Mouse (Mus musculus): ENCODE measurements around the gene Sptlc2. TPM values are rescaled to one million over a fixed set of nuclear protein-coding genes. Genes with fewer than 3 reads are reported as not detected.

Gene Sptlc2
- total and polyA plus RNA-seq, 3 experiments, result 37.1 to 68.6 (median 49.2) TPM

GRCm38 (mm10) chr12:87362111-87362510, 26.0 kb downstream of the Sptlc2 start:
- peaks cover 4 to 33% of the 10 kb centered on the region in 2 experiments for H3K36me3 ChIP-seq (replicated peaks in 1 of 2; ENCODE audit: control insufficient read depth in 1 of 2, insufficient read depth in 1 of 2, low read length in 1 of 2)
- no peaks in the 10 kb centered on the region for H3K27me3 ChIP-seq (replicated peaks)
- H3K9me3 ChIP-seq (replicated peaks; ENCODE audit: low read length), result no peaks in the 10 kb centered on the region
- in situ Hi-C loops (cut with MboI; ENCODE audit: low pct_ligation_motif_present, low pct_unique_long_range_greater_than_20kb, low sequenced_read_pairs), result no loop called here
- no peak overlapping the region for H3K4me3 ChIP-seq (replicated peaks in 1 of 3; ENCODE audit: low read depth in 2 of 3, low read length in 2 of 3, poor library complexity in 1 of 3)
- DNase-seq (ENCODE audit: extremely low read depth), result no peak
- dilution Hi-C loops (cut with MboI; ENCODE audit: extremely low pct_ligation_motif_present, extremely low pct_unique_long_range_greater_than_20kb, low sequenced_read_pairs), result no loop called here
- no peak overlapping the region for H3K9ac ChIP-seq (ENCODE audit: insufficient read depth, low read depth)
- TF ChIP-seq ZNF384 (IDR thresholded peaks at IDR 0.05; ENCODE audit: low read depth, low read length) (no peak), ZKSCAN1 (IDR thresholded peaks at IDR 0.05; ENCODE audit: borderline replicate concordance, low read depth, low read length) (no peak), SMC3 (IDR thresholded peaks at IDR 0.05; ENCODE audit: low read depth, low read length) (no peak), POLR2AphosphoS2 (IDR thresholded peaks at IDR 0.05; ENCODE audit: low read depth, low read length) (no peak), RCOR1 (conservative IDR thresholded peaks at IDR 0.05; ENCODE audit: low read depth, low read length) (no peak), ZC3H11A (IDR thresholded peaks at IDR 0.05; ENCODE audit: low read depth, low read length) (no peak), UBTF (IDR thresholded peaks at IDR 0.05; ENCODE audit: low read depth, low read length) (no peak), MAZ (IDR thresholded peaks at IDR 0.05; ENCODE audit: low read depth, low read length) (no peak), MEF2A (IDR thresholded peaks at IDR 0.05; ENCODE audit: borderline replicate concordance, low read depth, low read length) (no peak), KAT2A (IDR thresholded peaks at IDR 0.05; ENCODE audit: insufficient replicate concordance, low read length) (no peak), ZMIZ1 (IDR thresholded peaks at IDR 0.05; ENCODE audit: low read depth, low read length) (no peak), BHLHE40 (IDR thresholded peaks at IDR 0.05; ENCODE audit: low read depth, low read length) (no peak), NRF1 (IDR thresholded peaks at IDR 0.05; ENCODE audit: low read depth, low read length) (no peak), E2F4 (IDR thresholded peaks at IDR 0.05; ENCODE audit: insufficient replicate concordance, low read depth, low read length) (no peak)
- no peak overlapping the region for H3K27ac ChIP-seq (ENCODE audit: insufficient read depth, low read depth)
- H3K4me2 ChIP-seq (ENCODE audit: insufficient read depth, low read depth, poor library complexity, severe bottlenecking), result no peak overlapping the region
- no peaks in the 10 kb centered on the region for H3K79me2 ChIP-seq (replicated peaks; ENCODE audit: control insufficient read depth, extremely low read depth, insufficient read depth, poor library complexity, severe bottlenecking)
- no peaks in the 10 kb centered on the region for H3K4me1 ChIP-seq (ENCODE audit: control insufficient read depth in 1 of 2, insufficient read depth in 2 of 2)

DNA sequence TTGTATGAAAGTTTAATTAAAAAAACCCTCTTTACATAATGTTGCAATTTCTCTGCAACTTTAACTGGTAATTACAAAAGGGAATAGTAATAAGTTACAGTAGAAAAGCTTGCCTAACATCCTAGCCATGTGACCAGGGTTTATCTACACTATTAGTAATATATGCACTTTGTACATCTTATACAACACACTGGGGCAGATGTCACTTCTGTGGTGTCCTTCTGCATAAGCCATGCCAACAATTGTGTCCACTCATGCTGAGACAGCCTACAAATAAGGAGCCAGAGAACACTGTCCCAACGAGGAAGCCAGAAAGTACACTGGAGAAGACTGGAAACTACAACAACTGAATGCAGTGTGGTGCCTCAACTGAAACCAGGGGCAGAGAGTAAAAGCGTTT, 40.1 kb downstream of the Sptlc2 start:
- in situ Hi-C loops (cut with MboI; ENCODE audit: low pct_ligation_motif_present, low pct_unique_long_range_greater_than_20kb, low sequenced_read_pairs), result no loop called here

More for the DNA sequence above, 40.1 kb downstream of the Sptlc2 start:
- Histone ChIP-seq H3K36me3 (replicated peaks in 1 of 2; ENCODE audit: control insufficient read depth in 1 of 2, insufficient read depth in 1 of 2, low read length in 1 of 2) (peaks cover 2 to 44% of the 10 kb centered on the region in 2 experiments), H3K4me3 (replicated peaks in 1 of 3; ENCODE audit: low read depth in 2 of 3, low read length in 2 of 3, poor library complexity in 1 of 3) (no peak overlapping the region), H3K9me3 (replicated peaks; ENCODE audit: low read length) (no peaks in the 10 kb centered on the region), H3K4me2 (ENCODE audit: insufficient read depth, low read depth, poor library complexity, severe bottlenecking) (no peak overlapping the region), H3K27ac (ENCODE audit: insufficient read depth, low read depth) (no peak overlapping the region), H3K27me3 (replicated peaks) (no peaks in the 10 kb centered on the region), H3K4me1 (ENCODE audit: control insufficient read depth in 1 of 2, insufficient read depth in 2 of 2) (peaks cover 0 to 7% of the 10 kb centered on the region in 2 experiments; a peak in 1 of 4 replicates), H3K9ac (ENCODE audit: insufficient read depth, low read depth) (no peak overlapping the region), H3K79me2 (replicated peaks; ENCODE audit: control insufficient read depth, extremely low read depth, insufficient read depth, poor library complexity, severe bottlenecking) (no peaks in the 10 kb centered on the region)
- TF ChIP-seq E2F4 (IDR thresholded peaks at IDR 0.05; ENCODE audit: insufficient replicate concordance, low read depth, low read length), result no peak
- TF ChIP-seq POLR2A (IDR thresholded peaks at IDR 0.05; ENCODE audit: low read depth, low read length), result no peak
- TF ChIP-seq ELF1 (IDR thresholded peaks at IDR 0.05; ENCODE audit: low read depth, low read length), result no peak
- TF ChIP-seq TCF12 (IDR thresholded peaks at IDR 0.05; ENCODE audit: low read depth, low read length), result no peak
- TF ChIP-seq TBP (conservative IDR thresholded peaks at IDR 0.05; ENCODE audit: low read depth, low read length), result no peak
- no peak for TF ChIP-seq MAZ (IDR thresholded peaks at IDR 0.05; ENCODE audit: low read depth, low read length)
- TF ChIP-seq USF2 (conservative IDR thresholded peaks at IDR 0.05; ENCODE audit: low read depth, low read length), result no peak
- TF ChIP-seq HCFC1 (IDR thresholded peaks at IDR 0.05; ENCODE audit: low read depth, low read length), result no peak
- TF ChIP-seq UBTF (IDR thresholded peaks at IDR 0.05; ENCODE audit: low read depth, low read length), result no peak
- no peak for DNase-seq (ENCODE audit: extremely low read depth)
- dilution Hi-C loops (cut with MboI; ENCODE audit: extremely low pct_ligation_motif_present, extremely low pct_unique_long_range_greater_than_20kb, low sequenced_read_pairs), result no loop called here

All from CH12.LX (cell line).